In genomic region chr3:88150999-88151364, GRCm38 (mm10) we compare ENCODE assay signal across 8 mouse cellular contexts. TPM values are rescaled to one million over a fixed set of nuclear protein-coding genes. Genes with fewer than 3 reads are reported as not detected.
DNase-seq lines count a peak whose midpoint lies in the region; ATAC-seq and TF ChIP-seq lines count a peak whose summit lies in the region.

No protein-coding gene starts in this region.

- DNase-seq in gastrocnemius, adult 2 months = no peak
- no peak for DNase-seq in gastrocnemius, postnatal 14 days
- DNase-seq in CH12.LX (ENCODE audit: extremely low read depth) (no peak), adipocyte (ENCODE audit: low spot score) (no peak)
- no peak for DNase-seq in heart, postnatal 0 days (ENCODE audit: low spot score)
- DNase-seq in gastrocnemius, postnatal 10 days = no peak

- no peak; the same call in 1 of the 2 replicates for TF ChIP-seq EP300 in CH12.LX (IDR thresholded peaks at IDR 0.05; ENCODE audit: low read length)
- TF ChIP-seq EP300 in heart, postnatal 0 days (IDR thresholded peaks at IDR 0.05; ENCODE audit: low read depth) = no peak

- intact Hi-C loops in gastrocnemius, adult 2 months (cut with DNase I) = no loop called here
- intact Hi-C loops in gastrocnemius, postnatal 14 days (cut with DNase I; ENCODE audit: low total_unique reads) = no loop called here

- H3K4me1 ChIP-seq in CH12.LX (ENCODE audit: control insufficient read depth in 1 of 2, insufficient read depth in 2 of 2) = peaks cover 41 to 87% of the 10 kb centered on the region in 2 experiments
- peaks cover 71% of the 10 kb centered on the region for H3K4me1 ChIP-seq in heart, postnatal 0 days (ENCODE audit: control insufficient read depth, insufficient read depth)

- no peak for TF ChIP-seq CTCF in gastrocnemius, adult 2 months (IDR thresholded peaks at IDR 0.05)
- TF ChIP-seq CTCF in CH12.LX (conservative IDR thresholded peaks at IDR 0.05 in 1 of 2, IDR thresholded peaks at IDR 0.05 in 1 of 2; ENCODE audit: low read depth in 2 of 2, low read length in 2 of 2) = no peak
- no peak for TF ChIP-seq CTCF in heart, postnatal 0 days (IDR thresholded peaks at IDR 0.05; ENCODE audit: low read depth)

- no peak overlapping the region for H3K9ac ChIP-seq in CH12.LX (ENCODE audit: insufficient read depth, low read depth)
- peak overlapping the region; percentile 61; the same call in 1 of the 2 replicates for H3K9ac ChIP-seq in heart, postnatal 0 days (replicated peaks; ENCODE audit: low read depth, low read length)

- H3K9me3 ChIP-seq in CH12.LX (replicated peaks; ENCODE audit: low read length) = no peaks in the 10 kb centered on the region
- H3K9me3 ChIP-seq in heart, postnatal 0 days (replicated peaks; ENCODE audit: control insufficient read depth, low read length) = no peaks in the 10 kb centered on the region

- WGBS in heart, postnatal 0 days = 21% methylated on average over 3 of the region's 3 CpGs

- no peaks in the 10 kb centered on the region for H3K27me3 ChIP-seq in CH12.LX (replicated peaks)
- H3K27me3 ChIP-seq in heart, postnatal 0 days (ENCODE audit: control insufficient read depth, insufficient read depth, low read length) = no peaks in the 10 kb centered on the region

- dilution Hi-C loops in CH12.LX (cut with MboI; ENCODE audit: extremely low pct_ligation_motif_present, extremely low pct_unique_long_range_greater_than_20kb, low sequenced_read_pairs) = no loop called here

- TF ChIP-seq RAD21 in CH12.LX (IDR thresholded peaks at IDR 0.05; ENCODE audit: low read depth, low read length) = no peak; the same call in 1 of the 2 replicates

- H3K27ac ChIP-seq in gastrocnemius, adult 2 months = peak overlapping the region; percentile 100
- peak overlapping the region; percentile 97 for H3K27ac ChIP-seq in CH12.LX (ENCODE audit: insufficient read depth, low read depth)
- H3K27ac ChIP-seq in heart, postnatal 0 days (ENCODE audit: low read depth) = peak overlapping the region; percentile 99

- ATAC-seq in heart, postnatal 0 days (ENCODE audit: insufficient read depth, low read depth) = no peak
- ATAC-seq in megakaryocyte, adult 5-6 weeks (ENCODE audit: poor library complexity, severe bottlenecking) = peak; percentile 36
- ATAC-seq in megakaryocyte progenitor cell, adult 5-6 weeks (replicated peaks; ENCODE audit: poor library complexity) = no peak

- peaks cover 14 to 43% of the 10 kb centered on the region in 2 experiments for H3K36me3 ChIP-seq in CH12.LX (replicated peaks in 1 of 2; ENCODE audit: control insufficient read depth in 1 of 2, insufficient read depth in 1 of 2, low read length in 1 of 2)
- H3K36me3 ChIP-seq in heart, postnatal 0 days (replicated peaks; ENCODE audit: control insufficient read depth, insufficient read depth, low read length) = peaks cover 12% of the 10 kb centered on the region

- no peak for TF ChIP-seq POLR2A in CH12.LX (IDR thresholded peaks at IDR 0.05; ENCODE audit: low read depth, low read length)

- H3K4me2 ChIP-seq in CH12.LX (ENCODE audit: insufficient read depth, low read depth, poor library complexity, severe bottlenecking) = peak overlapping the region; percentile 99; the same call in 1 of the 2 replicates
- H3K4me2 ChIP-seq in heart, postnatal 0 days (ENCODE audit: low read depth, low read length) = peak overlapping the region; percentile 83

- in situ Hi-C loops in CH12.LX (cut with MboI; ENCODE audit: low pct_ligation_motif_present, low pct_unique_long_range_greater_than_20kb, low sequenced_read_pairs) = no loop called here

- H3K4me3 ChIP-seq in gastrocnemius, adult 2 months = peak overlapping the region; percentile 95
- peak overlapping the region in 1 of 3 experiments; percentile 13 for H3K4me3 ChIP-seq in CH12.LX (replicated peaks in 1 of 3; ENCODE audit: low read depth in 2 of 3, low read length in 2 of 3, poor library complexity in 1 of 3)
- no peak overlapping the region for H3K4me3 ChIP-seq in heart, postnatal 0 days (ENCODE audit: low read depth, low read length)

- H3K79me2 ChIP-seq in CH12.LX (replicated peaks; ENCODE audit: control insufficient read depth, extremely low read depth, insufficient read depth, poor library complexity, severe bottlenecking) = peaks cover 91% of the 10 kb centered on the region

TF ChIP-seq in CH12.LX, 34 proteins besides CTCF, POLR2A, EP300 and RAD21:
- TF ChIP-seq ZC3H11A (IDR thresholded peaks at IDR 0.05; ENCODE audit: low read depth, low read length) = no peak
- 0 out of 2 replicates have a peak, but pooled peaks have one; percentile 30 for TF ChIP-seq MEF2A (IDR thresholded peaks at IDR 0.05; ENCODE audit: borderline replicate concordance, low read depth, low read length)
- no peak for TF ChIP-seq E2F4 (IDR thresholded peaks at IDR 0.05; ENCODE audit: insufficient replicate concordance, low read depth, low read length)
- TF ChIP-seq UBTF (IDR thresholded peaks at IDR 0.05; ENCODE audit: low read depth, low read length) = no peak
- no peak for TF ChIP-seq ZKSCAN1 (IDR thresholded peaks at IDR 0.05; ENCODE audit: borderline replicate concordance, low read depth, low read length)
- no peak for TF ChIP-seq RCOR1 (conservative IDR thresholded peaks at IDR 0.05; ENCODE audit: low read depth, low read length)
- TF ChIP-seq IRF4 (IDR thresholded peaks at IDR 0.05; ENCODE audit: low read depth, low read length) = peak; percentile 78
- TF ChIP-seq CHD1 (IDR thresholded peaks at IDR 0.05; ENCODE audit: low read depth, low read length) = no peak
- TF ChIP-seq TCF12 (IDR thresholded peaks at IDR 0.05; ENCODE audit: low read depth, low read length) = no peak
TF ChIP-seq in CH12.LX: peak in this region for 2.

RNA-seq across cellular contexts. Expression of gene Mef2d, which starts 8.8 kb away (rescaled TPM):
- total RNA-seq in gastrocnemius, adult 2 months (2021) = 100 to 1,000 TPM; 173 to 184 TPM
- total RNA-seq in gastrocnemius, postnatal 14 days (2021) = 100 to 1,000 TPM; 136 to 137 TPM
- 10.9 and 11.0 TPM in 2 replicates for total RNA-seq in CH12.LX (2012; rRNA removed)
- 4.3 and 4.8 TPM in 2 replicates for total RNA-seq in CH12.LX (2014; rRNA removed)
- 51.2 and 75.8 TPM in 2 replicates for polyA plus RNA-seq in CH12.LX (2012; ENCODE audit: insufficient read length, low read depth)
- total RNA-seq in heart, postnatal 0 days (2014; rRNA removed; ENCODE audit: low replicate concordance) = 70.8 and 75.8 TPM in 2 replicates
- polyA plus RNA-seq in heart, postnatal 0 days (2015; fragmentation: Nextera tagmentation; extraction: Ambion mirVana) = 30.0 and 30.8 TPM in 2 replicates
- 73.3 and 77.4 TPM in 2 replicates for total RNA-seq in megakaryocyte, adult 5-6 weeks (2015)
- 29.2 and 42.0 TPM in 2 replicates for total RNA-seq in megakaryocyte, adult 5-6 weeks (2017)
- 82.5 and 95.7 TPM in 2 replicates for total RNA-seq in megakaryocyte progenitor cell, adult 5-6 weeks (2015)
- total RNA-seq in megakaryocyte progenitor cell, adult 5-6 weeks (2017) = 49.6 and 52.8 TPM in 2 replicates
- 100 to 1,000 TPM; 148 to 163 TPM for total RNA-seq in gastrocnemius, postnatal 10 days (2021)
